Mouse (Mus musculus): ENCODE measurements around the gene Mast4.

Mast4 gene

DNA sequence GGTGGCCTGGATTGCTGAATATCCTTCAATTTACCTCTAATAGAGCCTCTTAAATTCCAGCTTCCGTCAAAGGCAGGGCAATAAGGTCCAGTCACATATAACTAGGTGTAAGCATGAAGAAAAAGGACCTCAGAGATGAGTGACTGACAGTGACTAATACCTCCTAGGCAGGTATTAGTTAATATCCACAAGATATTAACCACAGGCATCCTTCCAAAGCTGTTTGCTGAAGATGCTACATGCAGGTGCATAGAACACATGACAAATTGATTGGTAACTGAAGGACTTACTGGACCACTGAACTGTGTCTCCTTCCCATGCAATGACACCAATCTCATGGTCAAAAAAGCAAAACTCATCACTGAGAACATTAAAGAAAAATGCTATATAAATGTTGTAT lies 402.3 kb downstream of the Mast4 start:
- no peak for DNase-seq (ENCODE audit: low read depth, low spot score)

DNA sequence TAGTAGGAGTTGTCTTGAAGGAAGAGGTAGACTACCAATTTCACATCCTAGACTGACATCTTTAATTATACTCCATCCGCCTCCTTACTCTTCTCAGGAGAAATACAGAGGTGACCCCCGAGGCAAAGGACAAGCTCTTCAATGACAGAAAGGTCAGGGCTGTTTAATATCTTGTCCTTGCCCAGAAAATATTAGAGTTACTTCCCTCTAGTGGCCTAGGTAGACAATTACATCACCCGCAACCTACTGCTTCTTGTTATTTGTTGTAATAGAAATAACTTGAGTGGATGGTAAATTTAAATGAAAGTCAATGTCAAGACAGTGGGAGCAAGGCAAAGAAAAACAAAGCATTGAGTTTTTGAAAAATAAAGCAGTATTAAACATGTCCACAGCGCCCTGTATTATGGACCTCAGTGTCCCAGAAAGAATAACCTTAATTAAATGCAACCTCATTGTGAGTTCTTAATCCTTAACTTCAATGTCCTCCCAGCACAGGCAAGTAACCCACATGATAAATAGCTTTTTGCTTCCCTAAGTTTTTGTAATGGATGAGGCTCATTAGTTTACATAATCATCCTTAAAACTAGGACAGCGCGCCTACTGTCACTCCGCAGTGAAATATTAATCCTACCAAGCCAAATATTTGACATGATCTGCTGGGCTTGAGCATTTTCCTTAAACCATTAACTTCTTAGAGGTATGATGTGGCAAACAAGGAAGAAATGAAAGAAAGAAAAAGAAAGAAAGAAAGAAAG lies 408.3 kb downstream of the Mast4 start:
- no peak for DNase-seq (ENCODE audit: low read depth, low spot score)

GRCm38 (mm10) chr13:102919741-102920140 lies 414.6 kb downstream of the Mast4 start:
- DNase-seq (ENCODE audit: low read depth, low spot score): no peak

GRCm38 (mm10) chr13:102918616-102919015 lies 415.7 kb downstream of the Mast4 start:
- no peak for DNase-seq (ENCODE audit: low read depth, low spot score)

DNA sequence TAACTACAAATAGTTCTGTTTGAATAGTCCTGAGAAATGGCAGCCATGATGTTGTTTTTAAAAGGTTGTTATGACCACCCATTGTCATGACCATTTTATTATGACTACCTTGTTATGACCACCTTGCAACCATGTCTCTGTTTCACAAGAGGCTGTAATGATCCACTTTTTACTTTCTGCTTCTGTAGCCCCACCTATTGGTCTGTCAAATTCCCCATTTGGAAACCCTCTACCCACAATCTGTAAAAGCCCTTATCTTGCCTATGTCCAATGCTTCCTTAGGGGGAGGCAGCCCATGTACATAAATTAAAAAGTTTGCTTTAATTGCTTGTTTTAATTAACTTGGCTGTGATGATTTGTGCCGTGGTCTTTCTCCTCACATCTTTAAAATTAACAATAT lies 419.0 kb downstream of the Mast4 start:
- DNase-seq (ENCODE audit: low read depth, low spot score): no peak

GRCm38 (mm10) chr13:102914800-102915199 lies 419.5 kb downstream of the Mast4 start:
- DNase-seq (ENCODE audit: low read depth, low spot score): no peak

GRCm38 (mm10) chr13:102913919-102914318 lies 420.4 kb downstream of the Mast4 start:
- DNase-seq (ENCODE audit: low read depth, low spot score): no peak

DNA sequence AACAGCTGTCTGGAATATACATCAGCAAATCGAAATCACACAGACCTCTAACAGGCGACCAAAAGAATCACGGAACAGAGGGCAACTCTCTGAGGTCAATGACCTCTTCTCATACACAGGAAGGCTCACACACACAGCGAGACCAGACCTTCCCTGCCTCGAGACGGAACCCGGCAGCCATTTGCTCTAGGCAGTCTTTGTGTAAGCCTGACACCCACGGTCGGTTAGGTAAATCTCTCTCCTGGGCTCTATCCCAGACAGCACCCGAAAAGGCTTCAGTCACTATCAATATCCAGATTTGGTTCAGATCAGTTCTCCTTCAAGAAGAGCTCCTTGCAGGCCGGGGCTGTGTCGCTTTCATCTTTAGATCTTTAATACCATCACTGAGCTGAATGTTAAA lies 421.4 kb downstream of the Mast4 start:
- DNase-seq (ENCODE audit: low read depth, low spot score): no peak

- no peak for DNase-seq (ENCODE audit: low read depth, low spot score)
Measured at GRCm38 (mm10) chr13:102909654-102910418, 424.5 kb downstream of the Mast4 start.

- no peak for DNase-seq (ENCODE audit: low read depth, low spot score)
Measured at GRCm38 (mm10) chr13:102906661-102907009, 427.7 kb downstream of the Mast4 start.

GRCm38 (mm10) chr13:102906004-102906660 lies 428.2 kb downstream of the Mast4 start:
- DNase-seq (ENCODE audit: low read depth, low spot score): peak; percentile 47

DNA sequence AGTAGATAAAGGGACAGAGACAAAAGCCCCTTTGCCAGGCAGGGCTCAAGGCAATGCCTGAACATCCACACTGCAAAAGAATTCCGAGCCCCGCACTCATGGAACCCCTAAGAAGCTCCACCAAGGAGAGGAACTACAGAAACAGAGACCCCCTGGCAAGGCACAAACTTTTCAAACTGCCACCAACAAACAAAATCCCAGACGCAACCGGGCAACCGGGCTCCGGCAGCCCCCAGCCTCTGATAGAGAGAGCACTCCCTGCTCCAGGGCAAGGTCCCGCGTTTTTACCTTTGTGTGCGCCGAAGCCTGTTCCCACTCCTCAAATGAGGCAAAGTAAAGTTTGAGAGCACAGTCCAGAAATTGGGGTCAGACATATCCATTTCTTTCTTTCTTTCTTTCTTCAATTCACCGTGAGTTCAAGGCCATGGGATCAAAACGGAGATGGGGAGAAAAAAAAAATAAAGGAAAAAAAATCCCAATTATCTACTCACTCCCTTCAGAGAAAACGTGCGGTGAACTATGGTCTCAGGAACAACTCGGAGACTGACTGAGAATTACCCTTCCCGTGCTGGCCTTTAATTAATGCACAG lies 428.8 kb downstream of the Mast4 start:
- no peak for DNase-seq (ENCODE audit: low read depth, low spot score)

GRCm38 (mm10) chr13:102903689-102904088 lies 430.6 kb downstream of the Mast4 start:
- no peak for DNase-seq (ENCODE audit: low read depth, low spot score)

DNA sequence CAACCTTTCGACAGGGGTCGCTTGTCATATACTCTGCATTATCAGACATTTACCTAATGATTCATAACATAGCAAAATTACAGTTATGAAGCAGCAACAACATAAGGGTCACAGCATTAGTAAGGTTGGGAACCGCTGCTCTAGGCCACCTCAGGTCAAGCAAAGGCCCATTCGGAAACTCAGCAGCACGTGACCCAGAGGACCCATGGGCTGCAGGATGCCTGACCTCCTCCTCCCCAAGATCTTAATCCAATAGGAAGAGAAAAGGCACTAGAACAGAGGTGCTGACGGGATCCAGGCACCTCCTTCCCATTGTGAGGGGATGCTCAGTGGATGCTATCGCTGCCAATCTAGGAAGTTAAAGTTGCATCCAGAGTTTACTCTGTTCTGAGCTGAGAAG lies 432.2 kb downstream of the Mast4 start:
- no peak for DNase-seq (ENCODE audit: low read depth, low spot score)

DNA sequence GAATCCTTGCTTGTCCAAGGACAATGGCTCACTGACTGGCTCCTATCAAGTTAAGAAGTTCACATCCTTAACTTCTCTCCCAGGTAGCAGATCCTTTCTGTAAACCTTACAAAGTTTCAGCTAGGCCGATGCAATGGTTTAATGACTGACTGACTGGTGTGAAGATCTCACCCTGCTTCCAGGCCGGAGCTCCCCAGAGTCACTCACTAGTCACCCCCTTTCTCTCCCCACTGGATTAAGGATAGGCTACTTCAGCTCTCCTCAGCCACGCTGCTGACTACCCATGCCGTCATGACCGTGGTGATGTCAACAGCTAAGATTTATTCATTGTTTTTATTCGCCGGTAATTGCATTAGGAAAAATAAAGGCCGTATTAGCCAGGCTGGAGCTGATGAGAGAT lies 433.8 kb downstream of the Mast4 start:
- DNase-seq (ENCODE audit: low read depth, low spot score): no peak

- no peak for DNase-seq (ENCODE audit: low read depth, low spot score)
Measured at GRCm38 (mm10) chr13:102900083-102900420, 434.2 kb downstream of the Mast4 start.

DNA sequence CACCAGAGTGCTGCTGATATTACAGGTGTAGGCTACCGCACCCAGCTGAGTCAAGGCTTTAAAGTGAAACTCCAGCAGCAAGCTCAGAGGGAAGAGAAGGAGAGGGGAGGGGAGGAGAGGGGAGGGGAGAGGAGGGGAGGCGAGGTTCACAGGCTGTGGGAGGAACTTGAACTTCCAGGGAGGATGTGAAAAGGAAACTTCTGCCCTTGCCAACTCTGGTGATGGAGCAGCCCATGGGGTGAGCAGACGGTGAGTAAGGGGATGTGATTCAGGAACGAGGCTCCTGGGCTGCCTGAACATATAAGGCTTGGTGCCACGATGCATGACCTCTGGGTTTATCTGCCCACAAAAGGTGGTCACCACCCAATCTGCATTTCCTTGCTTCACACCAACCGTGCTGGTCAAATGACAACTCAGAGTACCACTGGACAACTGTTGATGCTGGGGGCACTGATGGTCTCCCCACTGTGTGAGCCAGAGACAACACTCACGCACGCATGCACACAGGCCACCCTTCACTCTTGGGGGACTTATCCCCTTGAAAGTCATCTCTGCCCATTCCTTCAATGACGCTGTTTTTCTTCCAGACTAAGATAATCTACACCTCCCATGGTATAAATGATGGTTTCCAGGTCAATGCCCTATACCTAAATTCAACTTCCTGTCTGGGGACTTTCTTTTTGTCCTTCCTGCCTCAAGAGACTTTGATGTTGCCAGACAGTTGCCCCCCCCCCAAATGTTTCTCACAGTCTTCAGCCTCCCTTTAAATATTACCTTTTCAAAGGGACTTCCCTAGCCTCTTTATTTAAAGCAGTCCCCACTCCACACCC lies 434.8 kb downstream of the Mast4 start:
- no peak for DNase-seq (ENCODE audit: low read depth, low spot score)

- no peak for DNase-seq (ENCODE audit: low read depth, low spot score)
Measured at GRCm38 (mm10) chr13:102898374-102899131, 435.7 kb downstream of the Mast4 start.

- no peak for DNase-seq (ENCODE audit: low read depth, low spot score)
Measured at GRCm38 (mm10) chr13:102896322-102896721, 438.0 kb downstream of the Mast4 start.

DNA sequence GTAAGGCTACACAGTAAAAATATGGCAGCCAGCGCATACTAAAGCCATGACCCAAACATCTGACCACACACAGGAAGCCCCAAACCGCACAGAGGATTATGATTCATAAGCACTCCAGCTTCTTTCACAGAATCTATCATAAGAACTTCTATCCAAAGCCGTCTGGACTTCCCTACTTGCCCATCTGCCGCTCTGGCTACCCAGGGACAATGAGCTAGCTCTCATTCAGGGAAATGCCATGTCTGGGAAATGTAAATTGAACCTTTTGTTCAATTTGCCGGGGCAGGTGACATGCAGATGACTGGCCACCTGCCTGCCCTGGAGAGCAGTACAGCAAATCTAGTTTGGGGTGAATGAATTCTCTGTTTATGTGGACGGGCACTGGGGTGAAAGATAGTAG lies 438.4 kb downstream of the Mast4 start:
- DNase-seq (ENCODE audit: low read depth, low spot score): no peak

Data from retina, postnatal 7 days (tissue).